1 mouse cellular context compared by ENCODE assay signal in the genomic region with DNA sequence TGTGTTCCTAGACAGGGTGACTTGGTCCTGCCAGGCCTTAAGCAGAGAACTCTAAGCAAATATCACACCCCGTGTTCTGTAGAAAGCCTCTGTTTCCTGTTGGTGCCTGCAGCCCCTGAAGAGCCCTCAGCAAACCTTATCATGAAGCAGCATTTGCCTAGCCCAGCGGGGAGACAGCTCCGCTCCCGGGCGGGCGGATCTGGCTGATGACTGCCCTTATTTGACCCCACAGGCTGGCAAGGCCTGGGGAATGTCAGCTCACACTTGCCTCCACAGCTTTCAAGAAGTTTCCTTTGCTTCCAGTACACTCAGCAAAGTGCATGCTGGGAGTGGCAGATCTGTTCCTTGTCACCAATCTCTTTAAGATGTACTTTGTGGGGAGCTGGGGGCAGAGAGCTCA.
TF ChIP-seq lines count a peak whose summit lies in the region.

No protein-coding gene starts in this region.

TF ChIP-seq in MEL, 35 proteins besides CTCF, POLR2A, EP300 and RAD21 (continued from another document):
- TF ChIP-seq ETS1 (IDR thresholded peaks at IDR 0.05; ENCODE audit: low read depth, low read length): peak; percentile 65; the same call in 1 of the 2 replicates
- TF ChIP-seq MXI1 (IDR thresholded peaks at IDR 0.05; ENCODE audit: low read depth, low read length): no peak
- TF ChIP-seq USF2 (IDR thresholded peaks at IDR 0.05; ENCODE audit: borderline replicate concordance in 1 of 2, insufficient read depth in 1 of 2, low read depth in 1 of 2, low read length in 2 of 2): no peak
- no peak for TF ChIP-seq USF1 (IDR thresholded peaks at IDR 0.05; ENCODE audit: low read depth, low read length)
- TF ChIP-seq POLR2AphosphoS5 (IDR thresholded peaks at IDR 0.05; ENCODE audit: borderline replicate concordance, low read depth, low read length): 0 out of 2 replicates have a peak, but pooled peaks have one; percentile 11
- peak; percentile 76 for TF ChIP-seq TCF12 (IDR thresholded peaks at IDR 0.05; ENCODE audit: low read depth, low read length)
- TF ChIP-seq NELFE (IDR thresholded peaks at IDR 0.05; ENCODE audit: low read depth, low read length): peak; percentile 44; the same call in 1 of the 2 replicates
- no peak for TF ChIP-seq MAX (IDR thresholded peaks at IDR 0.05; ENCODE audit: low read length)
- no peak for TF ChIP-seq ELF1 (IDR thresholded peaks at IDR 0.05; ENCODE audit: low read depth, low read length)
- TF ChIP-seq GATA1 (IDR thresholded peaks at IDR 0.05; ENCODE audit: low read depth, low read length): no peak
TF ChIP-seq in MEL: peak in this region for 8.
